Mouse (Mus musculus) induced T-regulatory cell, adult 2 months (primary cell): Measurements from ENCODE around the gene Pou2f3.

Source experiments
- DNase-seq: peaks from one replicate; pipeline ENCODE4 v3.0.0-alpha.2; 2012; ENCODE audit warnings: low read depth

The Pou2f3 gene

GRCm38 (mm10) chr9:43210190-43210682 is at the start of gene Pou2f3:
Gene Pou2f3 (minus strand): TSS chr9:43210369.
- no peak for DNase-seq

GRCm38 (mm10) chr9:43253271-43253681 is 43.1 kb upstream of the Pou2f3 start:
- DNase-seq: no peak

- DNase-seq: no peak
Observed at GRCm38 (mm10) chr9:43252790-43253189, 42.6 kb upstream of the Pou2f3 start.

DNA sequence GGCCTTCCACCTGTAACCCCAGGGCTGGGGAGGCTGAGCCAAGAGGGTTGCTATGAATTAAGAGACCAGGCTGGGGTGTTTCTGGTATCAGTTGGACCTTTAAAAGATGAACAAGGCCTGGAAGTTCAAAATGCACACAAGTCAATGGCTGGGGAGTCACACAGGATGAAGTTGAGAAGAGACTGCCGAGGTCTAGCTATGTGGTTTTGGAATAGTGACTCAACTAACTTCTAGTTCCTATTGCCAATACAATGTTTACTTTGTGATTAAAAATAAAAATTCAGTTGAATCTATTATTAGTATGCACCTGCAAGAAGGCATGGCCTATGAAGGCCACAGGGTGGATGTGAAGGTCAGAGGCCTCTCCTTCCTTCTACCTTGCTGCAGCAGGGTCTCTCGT is 41.6 kb upstream of the Pou2f3 start:
- DNase-seq: no peak

- DNase-seq: no peak
Observed at GRCm38 (mm10) chr9:43246738-43247180, 36.6 kb upstream of the Pou2f3 start.

DNA sequence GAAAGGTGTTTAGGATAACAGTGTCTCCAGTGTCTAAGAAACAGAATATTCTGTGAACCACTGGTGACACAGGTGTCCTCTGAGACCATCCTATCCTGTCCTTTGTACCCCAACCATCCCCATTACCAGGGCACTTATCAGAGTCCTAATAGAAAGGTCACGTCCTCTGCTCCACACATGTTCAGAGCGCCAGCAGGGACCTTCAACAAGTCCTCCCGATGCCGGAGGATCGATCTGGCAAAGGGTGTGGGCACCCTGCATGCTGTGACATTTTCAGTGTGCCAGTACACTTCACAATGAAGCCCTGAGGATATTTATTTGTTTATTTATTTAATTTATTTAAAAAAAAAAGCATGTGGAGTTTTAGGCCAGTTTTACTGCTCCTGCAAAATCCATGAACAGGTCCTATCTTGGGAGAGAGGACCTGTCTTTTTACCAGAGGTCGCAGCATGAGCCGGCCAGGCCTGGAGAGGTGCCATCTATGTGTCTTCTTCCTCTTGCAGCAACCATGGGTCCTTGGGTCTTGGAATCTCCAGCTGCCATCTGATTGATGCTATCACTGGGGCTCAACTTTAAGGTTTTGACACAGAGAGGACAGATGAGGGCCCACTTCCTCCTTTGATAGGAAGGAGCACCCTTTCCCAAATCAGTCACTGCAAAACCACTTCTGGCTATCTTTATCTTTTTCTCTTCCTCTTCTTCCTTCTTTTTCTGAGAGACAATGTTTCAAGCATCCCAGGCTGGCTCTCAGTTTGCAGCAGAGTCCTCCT is 35.8 kb upstream of the Pou2f3 start:
- no peak for DNase-seq

DNA sequence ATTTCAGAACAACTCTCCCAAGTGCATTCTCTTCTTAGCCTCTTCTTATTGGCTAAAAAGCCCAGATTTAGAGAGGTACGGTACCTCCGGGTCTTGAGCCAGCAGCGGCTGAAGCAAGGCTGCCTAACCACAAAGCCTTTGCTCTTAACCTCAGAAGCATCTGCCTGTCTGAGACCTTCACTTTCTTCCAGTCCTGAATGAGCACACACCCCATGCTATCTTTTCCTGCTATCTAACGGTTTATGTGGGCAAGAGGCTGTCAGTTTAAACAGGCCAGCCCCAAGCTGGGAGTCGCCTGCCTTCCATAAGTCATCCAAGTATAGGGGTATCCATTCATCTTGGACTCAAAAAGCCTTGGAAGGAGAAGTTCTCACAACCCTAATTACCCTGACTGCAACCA is 32.3 kb upstream of the Pou2f3 start:
- peak; percentile 33 for DNase-seq

GRCm38 (mm10) chr9:43241970-43242369 is 31.8 kb upstream of the Pou2f3 start:
- no peak for DNase-seq

DNA sequence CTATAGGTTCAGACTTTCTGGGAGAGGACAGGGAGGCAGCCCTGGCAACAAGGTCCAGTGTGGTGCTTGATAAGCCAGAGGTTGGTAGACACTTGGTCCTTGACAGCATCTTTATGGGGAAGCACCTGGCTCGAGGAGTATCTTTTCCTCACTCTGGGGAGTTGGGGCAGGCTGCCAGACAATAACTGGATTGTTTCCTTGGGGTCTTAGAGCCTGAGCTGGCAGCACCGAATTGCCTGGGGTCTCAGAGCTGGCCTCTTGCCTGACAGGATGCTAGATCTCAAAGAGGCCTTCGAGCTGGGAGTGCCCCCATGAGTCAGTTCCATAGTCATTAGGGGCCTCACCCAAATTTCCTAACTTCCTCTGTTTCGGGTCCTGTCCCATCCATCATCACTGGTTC is 31.1 kb upstream of the Pou2f3 start:
- no peak for DNase-seq

DNA sequence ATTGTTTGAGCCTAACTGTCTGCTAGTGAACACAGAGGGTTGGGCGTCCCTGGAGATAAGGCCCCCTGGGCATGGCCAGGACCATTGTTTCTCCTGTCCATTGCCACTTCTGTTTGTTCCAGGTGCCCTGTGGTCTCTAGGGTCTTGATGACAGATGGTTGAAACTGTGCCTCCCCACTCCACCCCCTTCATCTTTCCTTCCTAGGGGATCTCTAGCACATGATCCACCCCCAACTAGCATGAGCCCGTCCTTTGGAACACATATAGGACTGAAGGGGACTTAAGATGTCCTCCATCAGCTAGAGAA is 30.4 kb upstream of the Pou2f3 start:
- DNase-seq: no peak

GRCm38 (mm10) chr9:43239712-43240593 is 29.8 kb upstream of the Pou2f3 start, which contains the start of gene Oaf:
Gene Oaf (minus strand): TSS chr9:43239911.
- DNase-seq: peak; percentile 50

DNA sequence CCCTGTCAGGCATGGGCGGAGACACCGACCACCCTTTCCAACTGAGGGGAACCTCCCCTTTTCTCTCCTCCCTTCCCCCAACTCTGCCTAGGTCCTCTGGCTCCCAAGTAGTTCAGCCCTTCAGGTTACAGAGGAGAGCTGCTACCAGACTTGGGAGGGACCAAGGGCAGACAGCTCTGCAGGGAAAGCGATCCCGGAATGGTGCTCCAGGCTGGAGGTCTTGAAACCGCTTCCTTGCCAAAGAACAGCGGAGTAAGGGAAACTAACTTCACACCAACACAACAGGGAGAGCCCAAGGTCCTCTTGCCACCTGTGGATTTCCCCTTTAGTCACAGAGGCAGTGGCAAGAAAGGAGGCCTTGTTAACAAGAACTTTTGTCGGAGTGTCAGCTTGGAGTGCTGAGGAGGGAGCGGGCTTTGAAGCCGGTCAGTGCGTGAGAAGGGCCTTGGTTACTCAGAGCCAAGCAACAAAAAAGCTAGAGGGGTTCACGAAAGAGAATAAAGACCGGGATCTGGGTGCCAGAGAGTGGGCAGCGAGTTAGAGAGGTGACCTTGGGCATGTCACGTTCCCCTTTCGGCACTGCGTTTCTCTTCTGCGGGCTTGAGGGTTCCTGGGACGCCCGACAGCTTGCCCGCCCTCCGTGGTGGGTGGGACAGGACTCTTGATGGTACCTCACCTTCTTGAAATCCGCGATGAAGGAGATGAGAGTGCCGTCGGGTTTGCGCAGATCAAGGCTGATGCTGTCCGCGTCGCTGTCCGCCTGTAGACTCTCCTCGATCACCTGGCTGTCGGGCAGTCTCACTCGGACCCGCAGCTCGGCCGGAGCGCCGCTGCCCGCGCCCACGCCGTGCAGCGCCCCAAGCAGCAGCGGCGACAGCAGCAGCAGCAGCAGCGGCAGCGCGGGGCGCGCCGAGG is 28.7 kb upstream of the Pou2f3 start:
- peak; percentile 28 for DNase-seq

- DNase-seq: no peak
Observed at GRCm38 (mm10) chr9:43238167-43238566, 28.0 kb upstream of the Pou2f3 start.

DNA sequence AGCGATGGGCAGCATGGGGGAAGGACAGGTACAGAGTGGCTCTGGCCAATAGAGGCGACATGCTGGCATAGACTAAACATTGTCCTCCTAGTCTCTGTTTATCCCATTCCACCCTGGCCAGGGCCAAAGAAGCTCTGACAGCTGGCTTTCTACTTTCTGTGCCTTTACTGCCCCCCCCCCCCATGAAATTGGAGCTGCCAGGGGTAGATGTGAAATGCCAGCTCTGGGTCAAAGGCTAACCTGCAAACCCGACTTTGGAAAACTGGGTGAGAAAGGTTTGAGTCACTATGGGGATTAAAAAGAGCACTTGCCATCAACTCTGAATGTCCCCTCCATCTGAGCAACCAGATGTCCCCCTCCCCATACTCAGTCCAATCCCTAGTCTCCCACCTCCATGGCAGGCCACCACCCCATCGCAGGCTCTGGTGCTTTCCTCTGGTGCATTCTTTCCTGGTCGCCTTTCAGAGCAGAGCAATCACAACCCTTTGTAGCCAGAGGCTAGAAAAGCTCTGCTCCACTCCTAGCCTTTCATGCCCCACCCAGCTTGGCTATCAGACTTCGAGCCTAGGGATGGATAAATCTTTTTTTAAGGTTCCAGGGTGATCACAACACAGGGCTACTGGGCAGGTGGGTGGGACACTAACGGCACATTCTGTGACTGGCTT is 27.1 kb upstream of the Pou2f3 start:
- no peak for DNase-seq

- no peak for DNase-seq
Observed at GRCm38 (mm10) chr9:43236576-43236975, 26.4 kb upstream of the Pou2f3 start.

- no peak for DNase-seq
Observed at GRCm38 (mm10) chr9:43236106-43236505, 25.9 kb upstream of the Pou2f3 start.

DNA sequence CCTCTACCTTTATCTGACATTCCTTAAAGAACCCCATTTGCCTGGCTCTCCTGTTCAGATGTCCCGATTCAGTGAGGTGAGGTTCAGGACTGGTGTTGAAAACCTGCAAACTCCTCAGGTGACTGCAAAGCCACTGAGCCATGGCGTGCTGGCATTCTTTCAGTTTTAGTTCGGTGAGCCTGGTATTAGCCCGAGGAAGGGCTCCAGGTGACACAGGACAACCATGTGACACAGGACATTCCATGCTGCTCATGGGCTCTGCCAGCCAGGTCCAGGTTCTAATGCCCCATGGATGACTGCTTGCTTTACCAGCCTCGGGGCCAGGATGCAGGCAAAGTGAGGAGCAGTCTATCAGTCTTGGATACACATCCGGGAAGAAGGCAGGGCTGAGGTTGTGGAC is 25.2 kb upstream of the Pou2f3 start:
- DNase-seq: no peak

GRCm38 (mm10) chr9:43234496-43234895 is 24.3 kb upstream of the Pou2f3 start:
- DNase-seq: no peak

GRCm38 (mm10) chr9:43233515-43233914 is 23.3 kb upstream of the Pou2f3 start:
- DNase-seq: no peak

DNA sequence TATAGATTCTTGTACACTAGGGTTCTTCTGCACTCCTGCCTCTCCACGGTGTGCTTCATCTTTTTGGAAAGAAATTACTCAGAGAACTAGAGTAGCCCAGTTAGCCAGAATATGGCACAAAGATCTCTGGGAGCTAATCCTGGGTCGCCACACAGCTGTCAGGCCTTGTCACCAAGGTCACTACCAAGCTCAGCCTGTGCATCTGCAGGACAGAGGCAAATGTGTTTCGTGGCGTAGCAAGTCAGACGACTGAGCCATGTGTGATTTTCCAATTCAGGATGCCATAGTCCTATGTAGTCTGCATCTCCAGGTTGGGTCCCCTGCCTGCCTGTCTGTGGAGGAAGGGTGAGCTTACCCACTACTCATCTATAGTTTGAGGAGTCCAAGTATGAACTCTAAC is 22.9 kb upstream of the Pou2f3 start:
- DNase-seq: no peak

GRCm38 (mm10) chr9:43232286-43232685 is 22.1 kb upstream of the Pou2f3 start:
- DNase-seq: no peak
